Mouse (Mus musculus): ENCODE results near the gene Gm37240. TPM values are rescaled to one million over a fixed set of nuclear protein-coding genes. Genes with fewer than 3 reads are reported as not detected.

The Gm37240 gene
- polyA plus RNA-seq, 1 experiment from 2014 or later, result 14.9 TPM

DNA sequence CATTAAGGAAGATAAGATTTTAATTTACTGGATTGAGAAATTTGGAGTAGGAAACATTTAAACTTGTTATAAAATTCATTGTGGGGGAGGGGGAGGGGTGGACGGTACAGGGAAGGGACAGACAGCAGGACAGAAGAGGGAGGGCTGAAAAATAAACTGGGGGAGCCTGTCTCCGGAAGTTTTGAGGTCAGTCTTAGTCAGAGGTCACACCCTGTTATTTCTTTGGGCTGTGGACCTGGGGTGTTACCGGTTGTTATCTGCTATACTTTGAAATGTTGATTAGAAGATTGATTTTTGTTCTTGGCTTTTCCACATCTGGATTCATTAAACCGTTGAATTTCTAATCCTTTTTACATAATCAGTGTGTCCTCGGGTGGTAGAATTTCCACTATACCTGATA is 1061.3 kb downstream of the Gm37240 start:
- Histone ChIP-seq H3K36me3 (no peaks in the 10 kb centered on the region), H3K9me3 (no peaks in the 10 kb centered on the region), H3K27ac (no peak overlapping the region), H3K9ac (no peak overlapping the region), H3K4me1 (no peaks in the 10 kb centered on the region), H3K27me3 (no peaks in the 10 kb centered on the region), H3K4me3 (no peak overlapping the region), H3K4me2 (no peak overlapping the region)
- no peak for ATAC-seq (ENCODE audit: insufficient number of reproducible peaks, low FRiP score, low TSS enrichment, low read depth)
- WGBS, result 60% methylated on average over 5 of the region's 5 CpGs

- Histone ChIP-seq H3K27me3 (no peaks in the 10 kb centered on the region), H3K4me1 (peaks cover 8% of the 10 kb centered on the region), H3K4me2 (no peak overlapping the region), H3K9me3 (no peaks in the 10 kb centered on the region), H3K36me3 (no peaks in the 10 kb centered on the region), H3K27ac (no peak overlapping the region), H3K9ac (no peak overlapping the region), H3K4me3 (no peak overlapping the region)
- WGBS, result 86% methylated on average over 2 of the region's 2 CpGs
- ATAC-seq (ENCODE audit: insufficient number of reproducible peaks, low FRiP score, low TSS enrichment, low read depth), result no peak
Observed at GRCm38 (mm10) chr3:84820654-84821201, 1066.6 kb downstream of the Gm37240 start.

- H3K4me3 ChIP-seq, result no peak overlapping the region
- no peaks in the 10 kb centered on the region for H3K9me3 ChIP-seq
- no peak for ATAC-seq (ENCODE audit: insufficient number of reproducible peaks, low FRiP score, low TSS enrichment, low read depth)
- H3K27me3 ChIP-seq, result no peaks in the 10 kb centered on the region
- WGBS, result 64% methylated on average over 1 of the region's 1 CpGs
- no peak overlapping the region for H3K4me2 ChIP-seq
- no peak overlapping the region for H3K27ac ChIP-seq
- no peak overlapping the region for H3K9ac ChIP-seq
- peaks cover 21% of the 10 kb centered on the region for H3K4me1 ChIP-seq
- H3K36me3 ChIP-seq, result no peaks in the 10 kb centered on the region
Observed at GRCm38 (mm10) chr3:84816951-84817350, 1070.4 kb downstream of the Gm37240 start.

GRCm38 (mm10) chr3:84815461-84815860 is 1071.9 kb downstream of the Gm37240 start:
- H3K9me3 ChIP-seq, result no peaks in the 10 kb centered on the region
- WGBS, result 0% methylated on average over 28 of the region's 29 CpGs
- peak overlapping the region; percentile 97 for H3K4me2 ChIP-seq
- H3K4me1 ChIP-seq, result peaks cover 21% of the 10 kb centered on the region
- peak overlapping the region; percentile 90 for H3K9ac ChIP-seq
- peak overlapping the region; percentile 76 for H3K4me3 ChIP-seq
- no peak; the same call in 1 of the 2 replicates for ATAC-seq (ENCODE audit: insufficient number of reproducible peaks, low FRiP score, low TSS enrichment, low read depth)
- H3K27me3 ChIP-seq, result no peaks in the 10 kb centered on the region
- no peaks in the 10 kb centered on the region for H3K36me3 ChIP-seq
- peak overlapping the region; percentile 97; the same call in 1 of the 2 replicates for H3K27ac ChIP-seq

DNA sequence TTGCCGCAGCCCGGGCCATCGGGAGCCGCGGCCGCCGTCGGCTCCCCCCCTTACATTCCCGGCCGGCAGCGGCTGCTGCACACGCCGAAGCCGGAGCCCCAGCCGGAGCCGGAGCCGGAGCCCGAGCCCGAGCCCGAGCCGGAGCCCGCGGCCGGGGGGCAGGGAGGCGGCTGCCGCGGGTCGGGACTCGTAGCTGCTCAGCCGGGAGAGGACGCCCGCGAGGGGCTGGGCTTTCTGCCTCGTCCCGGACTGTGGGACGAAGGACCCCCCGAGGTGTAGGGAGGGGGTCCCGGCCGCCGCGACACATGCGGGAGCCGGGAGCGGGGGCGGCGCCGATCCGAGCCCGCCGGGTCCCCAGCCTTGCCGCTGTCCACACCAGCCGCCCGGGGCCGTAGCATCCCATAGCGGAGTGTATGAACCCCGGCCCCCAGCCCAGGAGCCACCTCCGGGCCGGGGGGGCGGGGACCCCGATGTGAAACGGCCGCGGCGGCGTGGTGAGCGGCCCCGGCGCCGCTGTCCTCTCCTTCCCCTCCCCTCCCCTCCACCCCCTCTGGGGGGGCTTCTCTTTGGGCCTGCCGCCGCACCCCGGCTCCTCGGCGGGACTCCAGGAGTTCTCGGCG is 1072.4 kb downstream of the Gm37240 start, which contains the start of gene Fbxw7:
TSS of gene Fbxw7 (plus strand) at position 507 of the 620 bp plus-strand sequence.
- Histone ChIP-seq H3K9ac (peak within 1 kb of the TSS; percentile 90), H3K4me3 (peak within 1 kb of the TSS; percentile 76), H3K27ac (peak within 1 kb of the TSS; percentile 97), H3K4me2 (peak within 1 kb of the TSS; percentile 97), H3K4me1 (peaks cover 21% of the 10 kb centered on the region), H3K27me3 (no peaks in the 10 kb centered on the region), H3K9me3 (no peaks in the 10 kb centered on the region), H3K36me3 (no peaks in the 10 kb centered on the region)
- ATAC-seq (ENCODE audit: insufficient number of reproducible peaks, low FRiP score, low TSS enrichment, low read depth), result peak; percentile 19
- under 1% methylated on average over 47 of the region's 76 CpGs for WGBS

- peak overlapping the region; percentile 97 for H3K27ac ChIP-seq
- under 1% methylated on average over 34 of the region's 60 CpGs for WGBS
- H3K4me3 ChIP-seq, result peak overlapping the region; percentile 76
- no peaks in the 10 kb centered on the region for H3K36me3 ChIP-seq
- peaks cover 21% of the 10 kb centered on the region for H3K4me1 ChIP-seq
- H3K9me3 ChIP-seq, result no peaks in the 10 kb centered on the region
- H3K9ac ChIP-seq, result peak overlapping the region; percentile 90
- H3K27me3 ChIP-seq, result no peaks in the 10 kb centered on the region
- peak; percentile 99 for ATAC-seq (ENCODE audit: insufficient number of reproducible peaks, low FRiP score, low TSS enrichment, low read depth)
- peak overlapping the region; percentile 97 for H3K4me2 ChIP-seq
Observed at GRCm38 (mm10) chr3:84814157-84814761, 1073.1 kb downstream of the Gm37240 start.

- peak overlapping the region; percentile 62 for H3K9ac ChIP-seq
- H3K4me1 ChIP-seq, result peaks cover 21% of the 10 kb centered on the region
- WGBS, result 1% methylated on average over 29 of the region's 29 CpGs
- peak overlapping the region; percentile 76 for H3K4me3 ChIP-seq
- H3K4me2 ChIP-seq, result peak overlapping the region; percentile 80
- no peaks in the 10 kb centered on the region for H3K9me3 ChIP-seq
- H3K27me3 ChIP-seq, result no peaks in the 10 kb centered on the region
- peak overlapping the region; percentile 97 for H3K27ac ChIP-seq
- ATAC-seq (ENCODE audit: insufficient number of reproducible peaks, low FRiP score, low TSS enrichment, low read depth), result no peak
- no peaks in the 10 kb centered on the region for H3K36me3 ChIP-seq
Observed at GRCm38 (mm10) chr3:84813436-84814156, 1073.7 kb downstream of the Gm37240 start.

DNA sequence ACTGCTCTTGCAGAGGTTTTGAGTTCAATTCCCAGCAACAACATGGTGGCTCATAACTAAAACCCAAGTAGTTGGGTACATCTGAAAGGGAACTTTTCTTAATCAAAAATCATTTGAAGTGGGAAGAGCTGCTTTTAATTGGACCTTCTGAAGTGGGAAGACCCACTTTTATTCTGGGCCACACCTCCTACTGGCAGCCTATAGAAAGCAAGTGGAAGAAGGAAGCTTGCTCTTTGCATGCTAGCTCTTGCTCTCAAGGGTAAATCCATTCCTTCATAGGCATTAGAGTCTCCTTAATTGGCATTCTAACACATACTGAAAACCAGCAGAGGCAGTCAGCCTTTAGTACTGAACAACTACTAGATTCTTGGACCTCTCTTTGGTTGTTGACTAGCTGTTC is 1076.5 kb downstream of the Gm37240 start:
- H3K4me3 ChIP-seq, result no peak overlapping the region
- H3K27me3 ChIP-seq, result no peaks in the 10 kb centered on the region
- H3K36me3 ChIP-seq, result no peaks in the 10 kb centered on the region
- H3K4me2 ChIP-seq, result no peak overlapping the region
- no peak overlapping the region for H3K27ac ChIP-seq
- no peak overlapping the region for H3K9ac ChIP-seq
- ATAC-seq (ENCODE audit: insufficient number of reproducible peaks, low FRiP score, low TSS enrichment, low read depth), result no peak
- H3K9me3 ChIP-seq, result no peaks in the 10 kb centered on the region
- peaks cover 13% of the 10 kb centered on the region for H3K4me1 ChIP-seq

DNA sequence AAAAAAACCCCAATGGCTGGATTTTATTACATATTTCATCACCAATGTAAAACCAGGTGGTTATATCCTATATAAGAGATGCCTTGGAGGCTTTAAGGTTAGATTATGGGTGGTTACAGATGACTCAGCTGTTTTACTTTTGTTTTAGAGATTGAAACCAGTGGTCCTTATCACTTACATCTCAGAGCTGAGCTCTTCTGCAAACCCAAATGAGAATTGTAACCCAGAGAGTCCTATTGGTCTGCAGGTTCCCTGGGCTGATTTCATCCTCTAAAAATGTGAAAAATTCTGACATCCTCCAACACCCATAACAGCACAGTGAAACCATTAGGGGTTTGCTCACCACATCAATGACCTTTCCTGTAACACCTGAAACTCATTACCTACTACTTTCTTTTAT is 1078.4 kb downstream of the Gm37240 start:
- no peak overlapping the region for H3K27ac ChIP-seq
- H3K9me3 ChIP-seq, result no peaks in the 10 kb centered on the region
- H3K4me1 ChIP-seq, result peaks cover 7% of the 10 kb centered on the region
- H3K27me3 ChIP-seq, result no peaks in the 10 kb centered on the region
- H3K4me3 ChIP-seq, result no peak overlapping the region
- no peak for ATAC-seq (ENCODE audit: insufficient number of reproducible peaks, low FRiP score, low TSS enrichment, low read depth)
- no peak overlapping the region for H3K4me2 ChIP-seq
- H3K36me3 ChIP-seq, result no peaks in the 10 kb centered on the region
- no peak overlapping the region for H3K9ac ChIP-seq

DNA sequence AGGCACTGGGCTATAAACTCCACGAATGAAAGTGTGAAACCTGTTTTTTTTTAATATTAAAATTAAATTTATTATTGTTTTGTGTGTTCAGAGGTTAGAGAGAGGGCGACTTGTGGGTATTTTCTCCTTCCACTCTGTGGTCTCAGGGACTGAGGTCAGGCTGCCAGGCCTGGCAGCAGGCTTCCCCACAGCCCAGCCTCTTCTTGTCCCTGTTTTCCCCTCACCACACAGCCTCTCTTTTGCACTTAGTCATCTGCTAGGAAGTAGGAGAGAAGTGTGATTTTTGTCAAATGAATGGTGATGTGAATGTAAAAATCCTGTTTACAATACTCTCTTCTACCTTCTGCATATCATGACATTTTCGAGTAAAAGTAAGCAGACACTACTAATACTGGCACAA is 1079.5 kb downstream of the Gm37240 start:
- Histone ChIP-seq H3K4me3 (no peak overlapping the region), H3K9ac (no peak overlapping the region), H3K27ac (no peak overlapping the region), H3K27me3 (no peaks in the 10 kb centered on the region), H3K4me1 (peaks cover under 1% of the 10 kb centered on the region; the same call in 1 of the 2 replicates), H3K9me3 (no peaks in the 10 kb centered on the region), H3K4me2 (no peak overlapping the region), H3K36me3 (no peaks in the 10 kb centered on the region)
- no peak for ATAC-seq (ENCODE audit: insufficient number of reproducible peaks, low FRiP score, low TSS enrichment, low read depth)
- 67% methylated on average over 3 of the region's 3 CpGs for WGBS

DNA sequence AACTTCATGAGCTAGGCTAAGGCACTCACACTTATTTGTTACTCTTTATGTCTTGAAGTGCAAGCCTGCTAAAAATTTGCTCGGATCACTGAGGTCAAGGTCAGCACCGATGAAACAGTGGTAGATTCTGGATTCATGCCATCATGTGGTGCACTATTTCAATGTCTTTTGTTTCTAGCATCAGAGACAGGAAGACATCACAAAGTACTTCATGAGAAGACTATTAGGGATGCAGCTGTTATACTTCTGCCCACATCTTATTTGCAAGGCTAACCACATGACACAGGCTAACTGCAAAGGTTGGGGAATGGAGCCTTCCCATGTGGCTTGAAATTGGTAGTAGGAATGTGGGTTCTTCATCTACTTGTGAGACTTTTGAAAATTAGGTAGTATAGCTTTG is 1081.1 kb downstream of the Gm37240 start:
- Histone ChIP-seq H3K9ac (no peak overlapping the region), H3K27ac (no peak overlapping the region), H3K4me3 (no peak overlapping the region), H3K4me1 (no peaks in the 10 kb centered on the region), H3K27me3 (no peaks in the 10 kb centered on the region), H3K36me3 (no peaks in the 10 kb centered on the region), H3K4me2 (no peak overlapping the region), H3K9me3 (no peaks in the 10 kb centered on the region)
- 71% methylated on average over 2 of the region's 2 CpGs for WGBS
- no peak for ATAC-seq (ENCODE audit: insufficient number of reproducible peaks, low FRiP score, low TSS enrichment, low read depth)

DNA sequence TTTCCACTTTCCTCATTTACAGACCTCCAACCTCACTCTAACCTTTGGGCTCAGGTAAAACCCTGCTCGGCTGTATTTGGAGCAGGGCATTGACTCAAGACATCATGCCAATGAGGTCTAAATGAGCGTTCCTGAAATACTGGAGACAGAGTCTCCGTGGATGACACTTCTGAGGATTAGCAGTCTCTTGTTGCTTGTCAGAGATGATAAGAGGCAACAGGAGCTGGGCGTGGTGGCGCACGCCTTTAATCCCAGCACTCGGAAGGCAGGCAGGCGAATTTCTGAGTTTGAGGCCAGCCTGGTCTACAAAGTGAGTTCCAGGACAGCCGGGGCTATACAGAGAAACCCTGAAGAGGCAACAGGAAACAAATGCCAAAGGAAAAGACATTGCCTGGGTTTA is 1083.3 kb downstream of the Gm37240 start:
- ATAC-seq (ENCODE audit: insufficient number of reproducible peaks, low FRiP score, low TSS enrichment, low read depth), result no peak
- Histone ChIP-seq H3K4me2 (no peak overlapping the region), H3K9ac (no peak overlapping the region), H3K4me3 (no peak overlapping the region), H3K9me3 (no peaks in the 10 kb centered on the region), H3K27ac (no peak overlapping the region), H3K36me3 (no peaks in the 10 kb centered on the region), H3K4me1 (no peaks in the 10 kb centered on the region), H3K27me3 (no peaks in the 10 kb centered on the region)
- 64% methylated on average over 9 of the region's 9 CpGs for WGBS

All from limb, embryonic 15.5 days (tissue).